Comparison of ENCODE assay signal across 8 mouse cellular contexts in genomic region chr4:124477870-124478301, GRCm38 (mm10).
DNase-seq lines count a peak whose midpoint lies in the region; ATAC-seq and TF ChIP-seq lines count a peak whose summit lies in the region.

No protein-coding gene starts in this region.

- no peak for TF ChIP-seq POLR2A in liver, adult 2 months (IDR thresholded peaks at IDR 0.05; ENCODE audit: extremely low read depth, insufficient read depth, low read length)

- H3K79me2 ChIP-seq in liver, adult 2 months (ENCODE audit: control insufficient read depth, insufficient read depth, low read length) = no peaks in the 10 kb centered on the region

- H3K9ac ChIP-seq in liver, adult 2 months (ENCODE audit: low read depth, low read length) = peak overlapping the region; percentile 17; the same call in 1 of the 2 replicates
- H3K9ac ChIP-seq in hindbrain, embryonic 16.5 days (ENCODE audit: low read depth, low read length) = 0 out of 2 replicates have a peak overlapping the region, but pooled peaks have one; percentile 48
- H3K9ac ChIP-seq in liver, embryonic 12.5 days = no peak overlapping the region
- no peak overlapping the region for H3K9ac ChIP-seq in stomach, embryonic 14.5 days (replicated peaks; ENCODE audit: low read depth, low read length)

- WGBS in liver, adult 2 months = 4% methylated on average over 22 of the region's 22 CpGs
- WGBS in hindbrain, embryonic 16.5 days = 4% methylated on average over 21 of the region's 22 CpGs
- WGBS in liver, embryonic 12.5 days (ENCODE audit: insufficient replicate concordance) = 6% methylated on average over 20 of the region's 22 CpGs
- 3% methylated on average over 22 of the region's 22 CpGs for WGBS in stomach, embryonic 14.5 days

- no peaks in the 10 kb centered on the region for H3K36me3 ChIP-seq in liver, adult 2 months (ENCODE audit: control insufficient read depth, insufficient read depth, low read length)
- H3K36me3 ChIP-seq in hindbrain, embryonic 16.5 days (ENCODE audit: control insufficient read depth, insufficient read depth, low read length) = no peaks in the 10 kb centered on the region
- H3K36me3 ChIP-seq in liver, embryonic 12.5 days = no peaks in the 10 kb centered on the region
- no peaks in the 10 kb centered on the region for H3K36me3 ChIP-seq in stomach, embryonic 14.5 days (ENCODE audit: control insufficient read depth, insufficient read depth, low read length)

- DNase-seq in liver, adult 2 months (ENCODE audit: extremely low read depth, low read depth, low spot score) = peak; percentile 68
- DNase-seq in liver (no peak), adipocyte (ENCODE audit: low spot score) (no peak)
- no peak for DNase-seq in thymus, postnatal 14 days

- no peaks in the 10 kb centered on the region for H3K9me3 ChIP-seq in hindbrain, embryonic 16.5 days (ENCODE audit: control insufficient read depth, low read length)
- no peaks in the 10 kb centered on the region for H3K9me3 ChIP-seq in liver, embryonic 12.5 days (replicated peaks)
- no peaks in the 10 kb centered on the region for H3K9me3 ChIP-seq in stomach, embryonic 14.5 days (ENCODE audit: control insufficient read depth, low read depth, low read length)

- TF ChIP-seq CTCF in liver, adult 2 months (IDR thresholded peaks at IDR 0.05; ENCODE audit: low read depth, low read length) = no peak

- no peaks in the 10 kb centered on the region for H3K27me3 ChIP-seq in liver, adult 2 months (ENCODE audit: control insufficient read depth, insufficient read depth, low read length)
- H3K27me3 ChIP-seq in hindbrain, embryonic 16.5 days (replicated peaks; ENCODE audit: control insufficient read depth, insufficient read depth, low read length) = peaks cover 27% of the 10 kb centered on the region
- H3K27me3 ChIP-seq in liver, embryonic 12.5 days (replicated peaks) = peaks cover 74% of the 10 kb centered on the region
- peaks cover 24% of the 10 kb centered on the region for H3K27me3 ChIP-seq in stomach, embryonic 14.5 days (ENCODE audit: control insufficient read depth, insufficient read depth, low read length)

- peak overlapping the region; percentile 22 for H3K4me3 ChIP-seq in liver, adult 2 months (ENCODE audit: insufficient read depth, low read depth, low read length)
- peak overlapping the region; percentile 17; the same call in 1 of the 2 replicates for H3K4me3 ChIP-seq in hindbrain, embryonic 16.5 days (ENCODE audit: low read length)
- peak overlapping the region; percentile 3; the same call in 1 of the 2 replicates for H3K4me3 ChIP-seq in liver, embryonic 12.5 days
- H3K4me3 ChIP-seq in stomach, embryonic 14.5 days (ENCODE audit: low read depth, low read length) = no peak overlapping the region

- H3K27ac ChIP-seq in liver, adult 2 months (replicated peaks; ENCODE audit: insufficient read depth, low read depth, low read length) = no peak overlapping the region
- H3K27ac ChIP-seq in hindbrain, embryonic 16.5 days (ENCODE audit: low read depth, low read length) = no peak overlapping the region
- H3K27ac ChIP-seq in liver, embryonic 12.5 days = no peak overlapping the region
- no peak overlapping the region for H3K27ac ChIP-seq in stomach, embryonic 14.5 days (ENCODE audit: low read length)

- no peak for ATAC-seq in hindbrain, embryonic 16.5 days
- ATAC-seq in liver, embryonic 12.5 days = no peak
- no peak for ATAC-seq in stomach, embryonic 14.5 days (ENCODE audit: insufficient number of reproducible peaks, insufficient read depth, low FRiP score, low read depth)
- no peak for ATAC-seq in megakaryocyte, adult 5-6 weeks (ENCODE audit: poor library complexity, severe bottlenecking)

- H3K4me1 ChIP-seq in liver, adult 2 months (ENCODE audit: control insufficient read depth, insufficient read depth, low read length) = no peaks in the 10 kb centered on the region
- peaks cover 11% of the 10 kb centered on the region; the same call in 1 of the 2 replicates for H3K4me1 ChIP-seq in hindbrain, embryonic 16.5 days (ENCODE audit: control insufficient read depth, insufficient read depth, low read depth, low read length)
- no peaks in the 10 kb centered on the region for H3K4me1 ChIP-seq in liver, embryonic 12.5 days
- H3K4me1 ChIP-seq in stomach, embryonic 14.5 days (ENCODE audit: control insufficient read depth, insufficient read depth, low read length) = 0 out of 2 replicates have a peak, but pooled peaks cover 3% of the 10 kb centered on the region

- peak overlapping the region; percentile 47 for H3K4me2 ChIP-seq in hindbrain, embryonic 16.5 days (ENCODE audit: low read length)
- H3K4me2 ChIP-seq in liver, embryonic 12.5 days = peak overlapping the region; percentile 42
- peak overlapping the region; percentile 8; the same call in 1 of the 2 replicates for H3K4me2 ChIP-seq in stomach, embryonic 14.5 days (replicated peaks; ENCODE audit: low read depth, low read length)

Comparison
In these comparisons a context has a peak if more than half of its experiments do, and no peak if none do; other contexts are left out.
1. H3K9ac ChIP-seq: peak in liver, adult 2 months (single experiment) and hindbrain, embryonic 16.5 days (single experiment); none in liver, embryonic 12.5 days (single experiment) and stomach, embryonic 14.5 days (single experiment).
2. Peak in every context shown above with its lines, with median percentiles within 50 percentile points of each other: H3K4me2 ChIP-seq.